19 mouse cellular contexts compared by ENCODE assay signal in genomic region chr16:80981573-80982105, GRCm38 (mm10).
"Had no signal": no experiment of that assay in that cellular context is flagged by ENCODE, and none has a peak within 500 bp of the region (broad histone marks: within the 10 kb centered on the region; RNA-seq: fewer than 3 reads in every experiment).

No protein-coding gene starts in this region.

- H3K9me3 ChIP-seq: limb, embryonic 12.5 days; liver, embryonic 13.5 days; lung, embryonic 15.5 days; megakaryocyte, embryonic 14.5 days; midbrain, embryonic 12.5 days; neural tube, embryonic 15.5 days had no signal

- H3K36me3 ChIP-seq: limb, embryonic 12.5 days; liver, embryonic 13.5 days; lung, embryonic 15.5 days; midbrain, embryonic 12.5 days; neural tube, embryonic 15.5 days had no signal

- ATAC-seq: intestine, embryonic 16.5 days; liver, postnatal 0 days had no signal

- H3K4me2 ChIP-seq: limb, embryonic 12.5 days; liver, embryonic 13.5 days; lung, embryonic 15.5 days; midbrain, embryonic 12.5 days; neural tube, embryonic 15.5 days had no signal

- H3K27ac ChIP-seq: kidney, postnatal 0 days; limb, embryonic 12.5 days; liver, embryonic 13.5 days; lung, embryonic 15.5 days; macrophage; midbrain, embryonic 12.5 days; neural tube, embryonic 15.5 days had no signal

- H3K4me1 ChIP-seq: limb, embryonic 12.5 days; liver, embryonic 13.5 days; lung, embryonic 15.5 days; megakaryocyte, embryonic 14.5 days; midbrain, embryonic 12.5 days; neural tube, embryonic 15.5 days had no signal

- H3K9ac ChIP-seq: limb, embryonic 12.5 days; liver, embryonic 13.5 days; liver, postnatal 0 days; lung, embryonic 15.5 days; midbrain, embryonic 12.5 days; neural tube, embryonic 15.5 days had no signal

- DNase-seq: kidney, adult 8-10 months; kidney, postnatal 36 days; liver; liver, embryonic 13.5 days; liver, postnatal 0 days; lung, postnatal 14 days; right cerebral cortex, postnatal 4 days; spleen, adult 18-20 months; thymus, adult 2 months; thymus, postnatal 25 days had no signal

- H3K4me3 ChIP-seq: limb, embryonic 12.5 days; liver, embryonic 13.5 days; lung, embryonic 15.5 days; megakaryocyte, embryonic 14.5 days; midbrain, embryonic 12.5 days; myocyte; neural tube, embryonic 15.5 days had no signal

- H3K27me3 ChIP-seq: limb, embryonic 12.5 days; liver, embryonic 13.5 days; lung, embryonic 15.5 days; megakaryocyte, embryonic 14.5 days; midbrain, embryonic 12.5 days; neural tube, embryonic 15.5 days had no signal
